Mouse (Mus musculus): ENCODE data around the gene Zfp827. TPM values are rescaled to one million over a fixed set of nuclear protein-coding genes. Genes with fewer than 3 reads are reported as not detected.

The Zfp827 gene
- polyA plus RNA-seq, 2 experiments from 2014 or later = 4.0 to 5.0 TPM

- ATAC-seq = no peak
Observed at GRCm38 (mm10) chr8:79227194-79227593, 199.0 kb downstream of the Zfp827 start.

DNA sequence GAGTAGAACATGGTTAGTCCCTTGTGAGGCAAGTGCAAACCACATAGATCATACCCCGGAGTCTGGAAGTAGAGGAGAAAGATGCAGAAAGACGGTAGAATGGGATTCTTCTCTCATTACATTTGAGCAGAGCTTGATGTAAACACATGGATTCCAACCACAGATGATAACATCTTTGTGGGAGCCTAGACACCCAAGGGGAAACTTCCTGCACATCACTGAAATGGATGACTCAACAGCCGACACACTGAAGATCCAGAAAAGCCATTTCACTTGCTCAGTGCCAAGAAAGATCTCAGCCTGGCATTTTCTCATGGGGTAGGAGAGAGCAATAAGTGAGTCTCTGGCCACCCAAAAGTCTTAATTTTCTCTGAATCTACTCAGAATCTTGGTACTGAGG, 199.7 kb downstream of the Zfp827 start:
- ATAC-seq = no peak

DNA sequence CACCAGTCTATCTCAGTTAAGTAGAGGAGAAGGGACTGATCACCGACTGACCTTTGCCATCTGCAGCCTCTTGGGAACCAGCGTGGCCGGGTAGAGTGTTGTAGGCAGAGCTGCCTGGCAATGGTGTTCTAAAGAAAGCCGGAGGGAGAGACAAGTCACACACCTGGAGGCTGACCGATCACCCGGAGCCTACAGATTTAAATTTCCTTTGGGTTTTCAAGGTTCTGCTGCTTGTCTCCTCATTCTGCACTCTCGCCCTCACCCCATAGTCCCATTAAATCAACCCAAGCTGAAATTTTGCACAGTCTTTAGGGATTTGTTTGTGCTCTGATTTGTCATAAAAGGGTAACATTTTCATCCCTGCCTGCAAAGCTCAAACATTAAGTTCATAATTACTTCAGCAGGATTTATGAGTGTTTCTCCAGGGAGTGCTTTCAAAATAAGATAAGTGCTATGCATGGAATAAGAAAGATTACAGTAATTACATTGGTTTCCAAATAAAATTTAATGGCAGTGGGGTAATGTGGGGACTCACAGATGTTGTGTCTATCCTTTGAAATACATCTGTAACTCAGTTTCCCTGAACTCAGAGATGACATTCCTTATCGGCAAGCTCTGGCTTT, 201.1 kb downstream of the Zfp827 start:
- ATAC-seq = no peak

GRCm38 (mm10) chr8:79239320-79239719, 211.1 kb downstream of the Zfp827 start:
- no peak for ATAC-seq

DNA sequence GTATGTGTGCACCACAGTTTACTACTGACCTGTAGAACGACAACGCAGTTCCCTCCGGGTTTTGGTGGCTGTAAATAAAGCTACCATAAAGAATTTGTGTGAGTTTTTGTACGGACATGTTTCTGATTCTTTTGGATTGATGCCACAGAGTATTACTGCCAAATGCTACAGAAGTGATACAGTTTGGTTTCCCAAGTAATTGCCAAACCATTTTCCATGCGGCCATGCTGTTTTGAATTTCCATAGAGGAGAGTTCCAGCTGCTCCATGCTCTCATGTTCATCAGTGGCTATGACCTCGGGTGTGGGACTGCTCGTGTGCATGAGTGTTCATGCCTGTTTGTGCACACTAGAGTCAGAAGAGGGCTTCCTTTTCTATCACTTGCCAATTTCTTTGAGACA, 211.8 kb downstream of the Zfp827 start:
- no peak for ATAC-seq

Other genes with a start within 250 kb of the Zfp827 start
- 100 to 1,000 TPM; 150 to 172 TPM for gene Lsm6, start 207.3 kb upstream of the Zfp827 start, polyA plus RNA-seq (2017; shearing (Covaris generic))
- not detected for gene 1700011L22Rik, start 220.1 kb downstream of the Zfp827 start, polyA plus RNA-seq (2017; shearing (Covaris generic))

All from activated CD4-positive, CD25-positive, alpha-beta regulatory T cell, adult 4 months (primary cell).